Mouse (Mus musculus): ENCODE measurements at regions not wholly inside any gene's neighbourhood (a gene's known extent, or its start where the extent isn't known, plus 50 kb on each side); places are given as distances from the start of the nearest gene placed in this dataset.

DNA sequence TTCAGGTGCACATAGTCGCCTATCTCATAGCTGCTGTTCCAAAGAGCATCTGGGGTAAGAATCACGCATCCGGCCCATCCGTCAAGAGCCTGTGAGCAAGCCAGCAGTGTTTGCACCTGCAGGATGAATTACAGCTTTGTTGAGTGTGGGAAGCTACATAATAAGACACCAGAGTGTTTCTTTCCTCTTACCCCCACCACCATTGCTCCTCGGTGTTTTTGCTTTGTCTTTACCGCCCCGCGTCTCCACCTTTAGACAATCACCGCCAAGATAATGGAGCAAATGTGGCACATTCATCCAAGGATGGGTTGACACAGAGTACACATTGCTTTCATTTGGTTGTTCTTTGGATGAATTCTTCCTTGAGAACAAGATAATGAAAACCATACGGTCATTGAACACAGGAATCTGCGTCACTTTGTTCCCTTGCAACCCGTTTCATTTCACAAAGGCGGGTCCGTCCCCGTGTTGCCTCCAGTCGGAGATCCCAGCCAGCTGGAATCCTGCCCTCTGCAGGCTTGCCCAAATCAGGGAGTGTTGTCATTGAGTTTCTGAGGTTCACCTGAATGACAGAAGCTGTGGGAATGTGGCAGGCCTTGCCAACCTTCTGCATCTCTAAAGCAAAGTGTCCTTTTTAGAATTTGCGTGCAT, 659.4 kb upstream of the Zeb2 start:
- no peak overlapping the region for H3K4me2 ChIP-seq (ENCODE audit: low read depth, low read length, severe bottlenecking)
- no peaks in the 10 kb centered on the region for H3K36me3 ChIP-seq (ENCODE audit: control insufficient read depth, insufficient read depth, low read length)
- H3K9me3 ChIP-seq (ENCODE audit: control insufficient read depth, low read length) = no peaks in the 10 kb centered on the region
- DNase-seq (ENCODE audit: low spot score) = no peak
- no peak overlapping the region for H3K4me3 ChIP-seq (ENCODE audit: low read depth, low read length)
- H3K27ac ChIP-seq (ENCODE audit: low read depth, low read length) = no peak overlapping the region
- H3K27me3 ChIP-seq (ENCODE audit: control insufficient read depth, insufficient read depth, low read length) = no peaks in the 10 kb centered on the region
- WGBS = 71% methylated on average over 17 of the region's 17 CpGs
- no peaks in the 10 kb centered on the region for H3K4me1 ChIP-seq (replicated peaks; ENCODE audit: control insufficient read depth, insufficient read depth, low read length)
- H3K9ac ChIP-seq (ENCODE audit: low read length) = no peak overlapping the region
- ATAC-seq (replicated peaks; ENCODE audit: low FRiP score) = no peak

DNA sequence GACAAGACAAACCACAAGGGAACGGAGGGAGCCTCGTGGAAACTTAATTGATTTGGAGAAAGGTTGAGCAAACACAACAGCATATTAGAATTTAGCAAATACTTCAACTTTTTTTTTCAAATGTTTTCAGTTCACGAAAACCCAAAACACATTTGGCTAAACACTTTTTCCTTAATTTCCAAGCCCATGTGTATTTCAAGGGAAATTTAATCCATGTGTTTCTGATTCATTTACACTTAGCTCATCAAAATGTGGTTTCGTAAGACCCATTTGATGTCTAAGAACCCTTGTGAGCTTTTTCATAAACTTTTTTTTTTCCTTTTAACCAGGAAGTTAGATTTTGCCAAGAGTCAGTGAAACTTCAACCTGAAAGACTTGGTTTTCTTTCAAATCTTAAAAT, 658.5 kb upstream of the Zeb2 start:
- DNase-seq (ENCODE audit: low spot score) = no peak
- 86% methylated on average over 4 of the region's 4 CpGs for WGBS
- Histone ChIP-seq H3K9me3 (ENCODE audit: control insufficient read depth, low read length) (no peaks in the 10 kb centered on the region), H3K4me3 (ENCODE audit: low read depth, low read length) (no peak overlapping the region), H3K9ac (ENCODE audit: low read length) (no peak overlapping the region), H3K4me1 (replicated peaks; ENCODE audit: control insufficient read depth, insufficient read depth, low read length) (no peaks in the 10 kb centered on the region), H3K27me3 (ENCODE audit: control insufficient read depth, insufficient read depth, low read length) (no peaks in the 10 kb centered on the region), H3K4me2 (ENCODE audit: low read depth, low read length, severe bottlenecking) (no peak overlapping the region), H3K36me3 (ENCODE audit: control insufficient read depth, insufficient read depth, low read length) (no peaks in the 10 kb centered on the region), H3K27ac (ENCODE audit: low read depth, low read length) (no peak overlapping the region)
- ATAC-seq (replicated peaks; ENCODE audit: low FRiP score) = no peak

DNA sequence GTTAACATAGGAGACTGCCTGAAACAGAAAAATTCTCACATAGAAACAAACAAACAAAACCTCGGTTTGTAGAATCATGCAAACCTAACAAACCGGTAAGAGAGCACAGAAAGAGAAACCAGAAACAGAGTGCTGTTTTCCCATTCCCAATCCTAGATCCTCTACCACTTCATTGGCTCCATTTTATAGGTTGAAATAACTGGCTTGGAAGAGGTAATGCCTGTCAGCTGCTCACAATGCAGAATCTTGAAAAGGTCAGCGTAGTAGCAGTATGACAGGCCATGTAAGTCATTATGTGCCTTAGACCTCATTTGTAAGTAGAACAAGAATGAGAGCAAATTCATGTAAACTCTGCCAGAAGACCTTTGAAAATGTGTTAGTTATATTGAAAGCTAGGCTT, 657.2 kb upstream of the Zeb2 start:
- Histone ChIP-seq H3K4me1 (replicated peaks; ENCODE audit: control insufficient read depth, insufficient read depth, low read length) (no peaks in the 10 kb centered on the region), H3K27me3 (ENCODE audit: control insufficient read depth, insufficient read depth, low read length) (no peaks in the 10 kb centered on the region), H3K9ac (ENCODE audit: low read length) (no peak overlapping the region), H3K36me3 (ENCODE audit: control insufficient read depth, insufficient read depth, low read length) (no peaks in the 10 kb centered on the region), H3K4me3 (ENCODE audit: low read depth, low read length) (no peak overlapping the region), H3K27ac (ENCODE audit: low read depth, low read length) (no peak overlapping the region), H3K4me2 (ENCODE audit: low read depth, low read length, severe bottlenecking) (no peak overlapping the region), H3K9me3 (ENCODE audit: control insufficient read depth, low read length) (no peaks in the 10 kb centered on the region)
- ATAC-seq (replicated peaks; ENCODE audit: low FRiP score) = no peak
- WGBS = 89% methylated on average over 3 of the region's 3 CpGs
- no peak for DNase-seq (ENCODE audit: low spot score)

DNA sequence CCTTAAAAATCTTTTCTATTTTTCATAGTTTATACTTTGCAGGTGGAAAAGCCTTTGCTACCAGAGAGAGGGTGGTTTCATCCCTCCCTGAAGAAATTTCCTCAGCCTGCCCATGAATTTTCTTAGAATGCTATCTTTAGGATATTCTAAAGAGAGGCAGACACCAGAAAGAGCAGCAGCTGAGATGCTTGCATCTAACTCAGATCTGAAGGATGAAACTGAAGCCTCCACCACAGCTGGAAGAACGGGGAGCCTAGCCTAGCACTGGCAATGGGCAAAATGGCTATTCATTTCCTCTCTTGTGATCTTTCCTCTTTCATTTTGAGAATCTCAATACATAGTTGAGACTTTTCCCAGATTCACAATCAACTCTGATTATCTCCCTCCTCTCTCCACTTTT, 640.0 kb upstream of the Zeb2 start:
- Histone ChIP-seq H3K4me1 (replicated peaks; ENCODE audit: control insufficient read depth, insufficient read depth, low read length) (no peaks in the 10 kb centered on the region), H3K27me3 (ENCODE audit: control insufficient read depth, insufficient read depth, low read length) (no peaks in the 10 kb centered on the region), H3K9ac (ENCODE audit: low read length) (no peak overlapping the region), H3K36me3 (ENCODE audit: control insufficient read depth, insufficient read depth, low read length) (no peaks in the 10 kb centered on the region), H3K27ac (ENCODE audit: low read depth, low read length) (no peak overlapping the region), H3K4me2 (ENCODE audit: low read depth, low read length, severe bottlenecking) (no peak overlapping the region), H3K4me3 (ENCODE audit: low read depth, low read length) (no peak overlapping the region), H3K9me3 (ENCODE audit: control insufficient read depth, low read length) (no peaks in the 10 kb centered on the region)
- DNase-seq (ENCODE audit: low spot score) (no peak), ATAC-seq (replicated peaks; ENCODE audit: low FRiP score) (no peak)
- WGBS = 72% methylated on average over 1 of the region's 1 CpGs

DNA sequence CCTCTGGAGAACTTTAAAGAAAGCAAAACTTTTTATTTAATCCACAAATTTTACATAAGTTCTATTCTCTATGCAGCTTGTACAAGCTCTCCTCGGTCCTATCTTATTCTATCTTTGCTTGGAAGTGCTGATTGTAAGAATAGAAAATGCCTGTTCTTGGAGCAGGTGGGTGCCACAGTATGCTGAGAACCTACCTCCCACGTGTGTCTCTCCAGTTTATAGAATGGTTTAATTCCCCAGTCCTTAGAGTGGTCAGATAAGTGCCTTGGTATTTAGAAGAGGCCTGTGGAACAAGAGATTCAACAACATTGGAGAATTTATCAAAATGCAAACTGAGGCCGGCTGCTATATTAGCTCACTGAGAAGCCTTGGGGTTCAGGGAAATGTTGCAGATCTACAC, 639.2 kb upstream of the Zeb2 start:
- no peak for DNase-seq (ENCODE audit: low spot score)
- Histone ChIP-seq H3K4me2 (ENCODE audit: low read depth, low read length, severe bottlenecking) (no peak overlapping the region), H3K4me1 (replicated peaks; ENCODE audit: control insufficient read depth, insufficient read depth, low read length) (no peaks in the 10 kb centered on the region), H3K4me3 (ENCODE audit: low read depth, low read length) (no peak overlapping the region), H3K36me3 (ENCODE audit: control insufficient read depth, insufficient read depth, low read length) (no peaks in the 10 kb centered on the region), H3K27me3 (ENCODE audit: control insufficient read depth, insufficient read depth, low read length) (no peaks in the 10 kb centered on the region), H3K27ac (ENCODE audit: low read depth, low read length) (no peak overlapping the region), H3K9me3 (ENCODE audit: control insufficient read depth, low read length) (no peaks in the 10 kb centered on the region), H3K9ac (ENCODE audit: low read length) (no peak overlapping the region)
- no peak for ATAC-seq (replicated peaks; ENCODE audit: low FRiP score)
- WGBS = 85% methylated on average over 3 of the region's 3 CpGs

DNA sequence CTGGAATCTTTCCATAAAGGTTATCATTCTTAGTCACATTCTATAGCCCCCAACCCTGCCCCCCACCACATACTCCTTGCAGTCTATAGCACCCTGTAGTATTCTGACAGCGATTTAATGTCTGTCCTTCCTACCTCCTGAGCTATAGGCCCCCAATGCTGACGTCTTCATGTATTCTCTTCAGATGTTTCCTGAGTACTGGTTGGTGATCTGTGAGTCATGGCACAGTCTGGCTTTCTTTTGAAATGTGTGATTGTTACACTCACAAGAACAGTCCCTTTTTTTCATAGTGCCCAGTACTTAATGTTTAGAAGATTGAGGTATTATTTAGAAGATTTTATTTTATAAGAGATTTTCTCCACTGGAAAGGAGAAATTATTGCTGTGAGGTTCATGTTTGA, 634.6 kb upstream of the Zeb2 start:
- Histone ChIP-seq H3K4me1 (replicated peaks; ENCODE audit: control insufficient read depth, insufficient read depth, low read length) (no peaks in the 10 kb centered on the region), H3K9ac (ENCODE audit: low read length) (no peak overlapping the region), H3K4me3 (ENCODE audit: low read depth, low read length) (no peak overlapping the region), H3K36me3 (ENCODE audit: control insufficient read depth, insufficient read depth, low read length) (no peaks in the 10 kb centered on the region), H3K4me2 (ENCODE audit: low read depth, low read length, severe bottlenecking) (no peak overlapping the region), H3K27ac (ENCODE audit: low read depth, low read length) (no peak overlapping the region), H3K9me3 (ENCODE audit: control insufficient read depth, low read length) (no peaks in the 10 kb centered on the region), H3K27me3 (ENCODE audit: control insufficient read depth, insufficient read depth, low read length) (no peaks in the 10 kb centered on the region)
- DNase-seq (ENCODE audit: low spot score) (no peak), ATAC-seq (replicated peaks; ENCODE audit: low FRiP score) (no peak)
- WGBS = 71% methylated on average over 2 of the region's 2 CpGs

GRCm38 (mm10) chr2:45749379-45749778, 632.2 kb upstream of the Zeb2 start:
- no peak overlapping the region for H3K4me2 ChIP-seq (ENCODE audit: low read depth, low read length, severe bottlenecking)
- H3K9me3 ChIP-seq (ENCODE audit: control insufficient read depth, low read length) = no peaks in the 10 kb centered on the region
- no peak overlapping the region for H3K4me3 ChIP-seq (ENCODE audit: low read depth, low read length)
- H3K27me3 ChIP-seq (ENCODE audit: control insufficient read depth, insufficient read depth, low read length) = no peaks in the 10 kb centered on the region
- no peaks in the 10 kb centered on the region for H3K36me3 ChIP-seq (ENCODE audit: control insufficient read depth, insufficient read depth, low read length)
- 81% methylated on average over 2 of the region's 2 CpGs for WGBS
- H3K27ac ChIP-seq (ENCODE audit: low read depth, low read length) = no peak overlapping the region
- DNase-seq (ENCODE audit: low spot score) (no peak), ATAC-seq (replicated peaks; ENCODE audit: low FRiP score) (no peak)
- no peak overlapping the region for H3K9ac ChIP-seq (ENCODE audit: low read length)
- no peaks in the 10 kb centered on the region for H3K4me1 ChIP-seq (replicated peaks; ENCODE audit: control insufficient read depth, insufficient read depth, low read length)

DNA sequence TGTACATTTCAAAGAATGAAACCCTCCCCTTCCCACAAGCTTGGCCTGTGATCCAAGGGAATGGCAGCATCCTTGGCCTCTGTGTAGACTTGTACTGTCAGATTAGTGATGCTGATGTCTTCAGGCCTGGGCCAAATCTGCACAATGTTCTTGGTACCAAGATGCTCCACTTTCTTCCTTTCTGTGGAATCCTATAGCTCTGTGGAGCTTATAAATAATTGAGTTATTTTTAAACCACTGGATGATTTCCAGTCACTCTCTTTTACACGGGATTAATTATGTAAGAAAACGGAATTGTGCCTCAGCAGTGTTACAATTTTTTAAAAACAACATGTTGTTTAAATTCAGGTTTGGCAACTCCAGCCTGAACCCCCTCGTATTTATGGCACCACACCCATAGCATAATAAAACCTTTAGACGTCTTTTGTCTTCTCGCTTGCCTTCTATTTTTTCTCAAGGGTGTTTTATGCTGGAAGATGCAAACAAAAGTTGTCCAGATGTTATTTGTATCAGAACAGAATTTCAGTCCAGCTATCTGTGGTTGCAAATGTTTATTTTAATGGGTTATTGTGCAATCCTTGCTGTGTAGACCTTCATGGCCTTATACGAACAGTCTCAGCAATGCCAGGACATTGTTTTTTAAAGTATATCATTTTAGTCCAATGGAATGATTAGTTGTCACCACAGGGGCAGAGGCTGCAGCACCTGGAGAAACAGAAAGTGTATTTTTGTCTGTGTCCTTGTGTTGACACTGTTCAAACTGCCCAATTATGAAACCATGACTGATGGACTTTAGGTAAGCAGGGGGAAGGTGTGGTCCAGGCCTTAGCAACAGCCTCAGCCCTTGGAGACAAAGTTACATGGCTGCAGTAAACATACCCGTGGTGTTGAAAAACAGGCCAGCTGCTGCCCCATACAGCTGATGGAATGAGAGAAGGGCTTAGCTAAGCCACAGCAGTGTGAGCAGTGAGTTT, 630.4 kb upstream of the Zeb2 start:
- no peak overlapping the region for H3K9ac ChIP-seq (ENCODE audit: low read length)
- no peak overlapping the region for H3K27ac ChIP-seq (ENCODE audit: low read depth, low read length)
- H3K36me3 ChIP-seq (ENCODE audit: control insufficient read depth, insufficient read depth, low read length) = no peaks in the 10 kb centered on the region
- no peak for ATAC-seq (replicated peaks; ENCODE audit: low FRiP score)
- no peaks in the 10 kb centered on the region for H3K27me3 ChIP-seq (ENCODE audit: control insufficient read depth, insufficient read depth, low read length)
- H3K4me3 ChIP-seq (ENCODE audit: low read depth, low read length) = no peak overlapping the region
- H3K9me3 ChIP-seq (ENCODE audit: control insufficient read depth, low read length) = no peaks in the 10 kb centered on the region
- no peak overlapping the region for H3K4me2 ChIP-seq (ENCODE audit: low read depth, low read length, severe bottlenecking)
- no peaks in the 10 kb centered on the region for H3K4me1 ChIP-seq (replicated peaks; ENCODE audit: control insufficient read depth, insufficient read depth, low read length)
- 81% methylated on average over 7 of the region's 7 CpGs for WGBS
- DNase-seq (ENCODE audit: low spot score) = no peak

GRCm38 (mm10) chr2:45746606-45747005, 629.4 kb upstream of the Zeb2 start:
- ATAC-seq (replicated peaks; ENCODE audit: low FRiP score) (no peak), DNase-seq (ENCODE audit: low spot score) (no peak)
- Histone ChIP-seq H3K4me1 (replicated peaks; ENCODE audit: control insufficient read depth, insufficient read depth, low read length) (no peaks in the 10 kb centered on the region), H3K36me3 (ENCODE audit: control insufficient read depth, insufficient read depth, low read length) (no peaks in the 10 kb centered on the region), H3K9ac (ENCODE audit: low read length) (no peak overlapping the region), H3K4me3 (ENCODE audit: low read depth, low read length) (no peak overlapping the region), H3K27me3 (ENCODE audit: control insufficient read depth, insufficient read depth, low read length) (no peaks in the 10 kb centered on the region), H3K27ac (ENCODE audit: low read depth, low read length) (no peak overlapping the region), H3K9me3 (ENCODE audit: control insufficient read depth, low read length) (no peaks in the 10 kb centered on the region), H3K4me2 (ENCODE audit: low read depth, low read length, severe bottlenecking) (no peak overlapping the region)
- WGBS = 91% methylated on average over 4 of the region's 4 CpGs

Measured in forebrain, embryonic 11.5 days (tissue).